Mouse (Mus musculus) small intestine, adult 2 months (tissue): ENCODE results near the gene Mef2c. TPM values are rescaled to one million over a fixed set of nuclear protein-coding genes. Genes with fewer than 3 reads are reported as not detected.

Experiments used
- H3K27ac ChIP-seq: fragments of 200-500 bp; 2 replicates; pipeline ENCODE4 v1.5.1; 2012; ENCODE audit warnings: low read depth, low read length, control low read depth, inconsistent platforms; ENCODE audit not compliant: insufficient read depth
- H3K27me3 ChIP-seq: fragments of 200-500 bp; 2 replicates; pipeline ENCODE4 v1.6.1; 2012; ENCODE audit warnings: mild to moderate bottlenecking, moderate library complexity, low read length, inconsistent platforms; ENCODE audit not compliant: control insufficient read depth, insufficient read depth
- H3K36me3 ChIP-seq: fragments of 200-500 bp; 2 replicates; pipeline ENCODE4 v1.6.1; 2012; ENCODE audit warnings: mild to moderate bottlenecking, low read length, control low read depth, inconsistent platforms; ENCODE audit not compliant: control insufficient read depth, insufficient read depth
- H3K4me1 ChIP-seq: fragments of 200-500 bp; 2 replicates; pipeline ENCODE4 v1.6.1; 2012; ENCODE audit warnings: low read length, inconsistent platforms, mixed read lengths; ENCODE audit not compliant: control insufficient read depth, insufficient read depth, insufficient read length
- H3K4me3 ChIP-seq: fragments of 200-500 bp; 2 replicates; pipeline ENCODE4 v1.5.1; 2012; ENCODE audit warnings: low read depth, mild to moderate bottlenecking, control low read depth, inconsistent platforms, low read length, moderate library complexity
- CTCF ChIP-seq: fragments of 200-500 bp; IDR thresholded peaks from 2 replicates; pipeline ENCODE4 v1.5.1; 2012; ENCODE audit warnings: low read depth, mild to moderate bottlenecking, control low read depth, inconsistent platforms, low read length, moderate library complexity, mixed read lengths; ENCODE audit not compliant: insufficient replicate concordance, insufficient read length; ENCODE audit errors: extremely low read depth
- POLR2A ChIP-seq: fragments of 200-500 bp; IDR thresholded peaks from 2 replicates; pipeline ENCODE4 v1.6.1; 2012; ENCODE audit warnings: low read depth, mild to moderate bottlenecking, control low read depth, inconsistent platforms, low read length, moderate library complexity
- WGBS: fragments of 180-500 bp; shearing (Covaris S2); methylation state at CpG from one replicate; pipeline ENCODE4 v1.1.7; 2018; 5-methylcytosine and 5-hydroxymethylcytosine counted together
- polyA plus RNA-seq: library from polyadenylated mRNA; depleted of rRNA; stranded (reverse); fragments of >200 nt; gene quantifications from 2 replicates; pipeline ENCODE4 v1.2.3, GENCODE M21; 2012

Gene Mef2c
- polyA plus RNA-seq, 1 experiment = 13.1 TPM

- no peaks in the 10 kb centered on the region for H3K4me1 ChIP-seq
- 82% methylated on average over 3 of the region's 3 CpGs for WGBS
- no peaks in the 10 kb centered on the region for H3K27me3 ChIP-seq
- H3K4me3 ChIP-seq = no peak overlapping the region
- no peak overlapping the region for H3K27ac ChIP-seq
- no peak for TF ChIP-seq CTCF
- TF ChIP-seq POLR2A = no peak
- no peaks in the 10 kb centered on the region for H3K36me3 ChIP-seq
These were observed 23.4 kb upstream of the Mef2c start for GRCm38 (mm10) chr13:83480388-83480787.

GRCm38 (mm10) chr13:83481310-83481709 lies 22.5 kb upstream of the Mef2c start:
- no peak overlapping the region for H3K27ac ChIP-seq
- TF ChIP-seq CTCF = no peak
- TF ChIP-seq POLR2A = no peak
- no peak overlapping the region for H3K4me3 ChIP-seq
- 63% methylated on average over 7 of the region's 7 CpGs for WGBS
- no peaks in the 10 kb centered on the region for H3K27me3 ChIP-seq
- no peaks in the 10 kb centered on the region for H3K36me3 ChIP-seq
- H3K4me1 ChIP-seq = no peaks in the 10 kb centered on the region

- Histone ChIP-seq H3K27me3 (no peaks in the 10 kb centered on the region), H3K27ac (no peak overlapping the region), H3K36me3 (no peaks in the 10 kb centered on the region), H3K4me1 (no peaks in the 10 kb centered on the region), H3K4me3 (no peak overlapping the region)
- 66% methylated on average over 5 of the region's 5 CpGs for WGBS
- no peak for TF ChIP-seq CTCF
- no peak for TF ChIP-seq POLR2A
These were observed 21.7 kb upstream of the Mef2c start for GRCm38 (mm10) chr13:83482087-83482486.

GRCm38 (mm10) chr13:83484215-83484614 lies 19.6 kb upstream of the Mef2c start:
- TF ChIP-seq CTCF (no peak), POLR2A (no peak)
- Histone ChIP-seq H3K27me3 (no peaks in the 10 kb centered on the region), H3K4me3 (no peak overlapping the region)

GRCm38 (mm10) chr13:83484721-83485369 lies 19.0 kb upstream of the Mef2c start:
- no peak for TF ChIP-seq CTCF
- TF ChIP-seq POLR2A = no peak
- no peak overlapping the region for H3K4me3 ChIP-seq
- no peaks in the 10 kb centered on the region for H3K4me1 ChIP-seq
- no peaks in the 10 kb centered on the region for H3K36me3 ChIP-seq
- H3K27me3 ChIP-seq = no peaks in the 10 kb centered on the region
- WGBS = 85% methylated on average over 7 of the region's 7 CpGs
- H3K27ac ChIP-seq = no peak overlapping the region

More at GRCm38 (mm10) chr13:83484215-83484614, 19.6 kb upstream of the Mef2c start:
- no peaks in the 10 kb centered on the region for H3K4me1 ChIP-seq
- no peak overlapping the region for H3K27ac ChIP-seq
- no peaks in the 10 kb centered on the region for H3K36me3 ChIP-seq
- WGBS = 72% methylated on average over 4 of the region's 4 CpGs

- WGBS = 59% methylated on average over 3 of the region's 3 CpGs
- H3K4me1 ChIP-seq = no peaks in the 10 kb centered on the region
- H3K36me3 ChIP-seq = no peaks in the 10 kb centered on the region
- H3K27ac ChIP-seq = no peak overlapping the region
- H3K27me3 ChIP-seq = no peaks in the 10 kb centered on the region
- TF ChIP-seq POLR2A = no peak
- H3K4me3 ChIP-seq = no peak overlapping the region
These were observed 11.8 kb upstream of the Mef2c start for GRCm38 (mm10) chr13:83492051-83492450.

- Histone ChIP-seq H3K27ac (no peak overlapping the region), H3K4me1 (no peaks in the 10 kb centered on the region), H3K27me3 (no peaks in the 10 kb centered on the region), H3K36me3 (no peaks in the 10 kb centered on the region), H3K4me3 (no peak overlapping the region)
- 79% methylated on average over 3 of the region's 3 CpGs for WGBS
- TF ChIP-seq POLR2A (no peak), CTCF (no peak)
These were observed 6.1 kb upstream of the Mef2c start for GRCm38 (mm10) chr13:83497708-83498107.

GRCm38 (mm10) chr13:83499526-83499925 lies 4.3 kb upstream of the Mef2c start:
- 76% methylated on average over 4 of the region's 4 CpGs for WGBS
- no peak overlapping the region for H3K27ac ChIP-seq
- no peaks in the 10 kb centered on the region for H3K36me3 ChIP-seq
- H3K4me1 ChIP-seq = no peaks in the 10 kb centered on the region
- TF ChIP-seq CTCF = no peak
- TF ChIP-seq POLR2A = no peak
- H3K4me3 ChIP-seq = no peak overlapping the region
- H3K27me3 ChIP-seq = no peaks in the 10 kb centered on the region
